Mouse (Mus musculus) retina, adult 2 months (tissue): Measurements from ENCODE around the gene St3gal2.
"Not testable (repeated sequence)": the region's sequence is repeated elsewhere in the genome, so short reads cannot be mapped to it uniquely, and the experiment has no call there.

Experiments used
- DNase-seq: peaks from one replicate; pipeline ENCODE4 v3.0.0-alpha.2; 2012; ENCODE audit warnings: low read depth, low spot score

The St3gal2 gene

GRCm38 (mm10) chr8:110911576-110912570 is 7.8 kb upstream of the St3gal2 start:
- no peak for DNase-seq

- no peak for DNase-seq
Observed at GRCm38 (mm10) chr8:110917415-110917814, 2.3 kb upstream of the St3gal2 start.

- no peak for DNase-seq
Observed at GRCm38 (mm10) chr8:110918027-110918426, 1.7 kb upstream of the St3gal2 start.

- no peak for DNase-seq
Observed at GRCm38 (mm10) chr8:110918460-110918859, 1.3 kb upstream of the St3gal2 start.

- DNase-seq, result no peak
Observed at GRCm38 (mm10) chr8:110920032-110920772, 480 bp downstream of the St3gal2 start.

GRCm38 (mm10) chr8:110920773-110921277 is 1.1 kb downstream of the St3gal2 start:
- no peak for DNase-seq

- DNase-seq, result no peak
Observed at GRCm38 (mm10) chr8:110921492-110922230, 1.9 kb downstream of the St3gal2 start.

- no peak for DNase-seq
Observed at GRCm38 (mm10) chr8:110925691-110926140, 6.0 kb downstream of the St3gal2 start.

GRCm38 (mm10) chr8:110926690-110927089 is 7.0 kb downstream of the St3gal2 start:
- DNase-seq, result no peak

- DNase-seq, result no peak
Observed at GRCm38 (mm10) chr8:110928435-110928834, 8.7 kb downstream of the St3gal2 start.

GRCm38 (mm10) chr8:110929066-110929465 is 9.3 kb downstream of the St3gal2 start:
- no peak for DNase-seq

GRCm38 (mm10) chr8:110929672-110930071 is 9.9 kb downstream of the St3gal2 start:
- not testable (repeated sequence) for DNase-seq

- no peak for DNase-seq
Observed at GRCm38 (mm10) chr8:110931176-110931939, 11.6 kb downstream of the St3gal2 start.

GRCm38 (mm10) chr8:110932444-110932843 is 12.7 kb downstream of the St3gal2 start:
- no peak for DNase-seq

GRCm38 (mm10) chr8:110933272-110933671 is 13.6 kb downstream of the St3gal2 start:
- no peak for DNase-seq

- no peak for DNase-seq
Observed at GRCm38 (mm10) chr8:110936217-110936616, 16.5 kb downstream of the St3gal2 start.

GRCm38 (mm10) chr8:110938882-110939589 is 19.3 kb downstream of the St3gal2 start:
- no peak for DNase-seq

- no peak for DNase-seq
Observed at GRCm38 (mm10) chr8:110940682-110941452, 21.1 kb downstream of the St3gal2 start.

GRCm38 (mm10) chr8:110941453-110941948 is 21.8 kb downstream of the St3gal2 start:
- no peak for DNase-seq
